Mouse (Mus musculus): ENCODE results near the gene Casq2. TPM values are rescaled to one million over a fixed set of nuclear protein-coding genes. Genes with fewer than 3 reads are reported as not detected.
"Not testable (repeated sequence)": the region's sequence is repeated elsewhere in the genome, so short reads cannot be mapped to it uniquely, and the experiment has no call there.

The Casq2 gene
- polyA plus RNA-seq, 1 experiment = 482 TPM

GRCm38 (mm10) chr3:102156737-102157136, 70.5 kb downstream of the Casq2 start:
- Histone ChIP-seq H3K36me3 (ENCODE audit: control insufficient read depth, insufficient read depth) (peaks cover 9% of the 10 kb centered on the region), H3K79me2 (ENCODE audit: control insufficient read depth, insufficient read depth) (no peaks in the 10 kb centered on the region), H3K4me3 (no peak overlapping the region), H3ac (ENCODE audit: control insufficient read depth, insufficient read length) (no peak overlapping the region), H3K4me2 (ENCODE audit: low read depth) (no peak overlapping the region), H3K27me3 (ENCODE audit: control insufficient read depth, insufficient read depth, insufficient read length) (no peaks in the 10 kb centered on the region)
- TF ChIP-seq REST (IDR thresholded peaks at IDR 0.05; ENCODE audit: insufficient read depth, insufficient read length) (no peak), E2F4 (IDR thresholded peaks at IDR 0.05; ENCODE audit: insufficient read depth) (no peak), CEBPB (IDR thresholded peaks at IDR 0.05; ENCODE audit: insufficient read depth, poor library complexity, severe bottlenecking) (no peak), POLR2A (IDR thresholded peaks at IDR 0.05; ENCODE audit: insufficient read length, low read depth) (no peak), SRF (IDR thresholded peaks at IDR 0.05; ENCODE audit: control insufficient read depth, insufficient read length, low read depth) (no peak), USF1 (IDR thresholded peaks at IDR 0.05; ENCODE audit: low read depth) (no peak)

DNA sequence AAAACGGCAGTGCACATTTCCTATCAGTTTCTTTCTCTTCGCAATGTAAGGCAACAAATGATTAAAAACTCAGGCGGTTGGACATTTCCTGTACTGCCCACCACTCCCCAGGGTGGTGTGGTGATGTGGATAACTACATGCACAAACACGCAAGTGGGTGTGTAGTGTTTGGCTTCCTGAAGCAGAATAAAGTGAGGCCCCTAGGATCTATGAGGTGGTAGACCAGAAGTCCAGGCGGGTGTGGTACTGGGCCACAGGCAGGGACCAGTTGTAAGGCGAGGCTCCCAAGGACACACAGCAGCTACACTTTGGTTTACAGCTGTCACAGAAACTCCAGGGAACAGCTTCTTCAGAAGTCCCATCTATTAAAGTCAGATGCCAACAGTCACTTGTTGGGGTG, 71.4 kb downstream of the Casq2 start:
- Histone ChIP-seq H3K79me2 (ENCODE audit: control insufficient read depth, insufficient read depth) (no peaks in the 10 kb centered on the region), H3ac (ENCODE audit: control insufficient read depth, insufficient read length) (no peak overlapping the region), H3K36me3 (ENCODE audit: control insufficient read depth, insufficient read depth) (peaks cover 9% of the 10 kb centered on the region), H3K27me3 (ENCODE audit: control insufficient read depth, insufficient read depth, insufficient read length) (no peaks in the 10 kb centered on the region), H3K4me3 (no peak overlapping the region), H3K4me2 (ENCODE audit: low read depth) (no peak overlapping the region)
- no peak for TF ChIP-seq POLR2A (IDR thresholded peaks at IDR 0.05; ENCODE audit: insufficient read length, low read depth)
- TF ChIP-seq USF1 (IDR thresholded peaks at IDR 0.05; ENCODE audit: low read depth) = no peak
- TF ChIP-seq MYOD1 (IDR thresholded peaks at IDR 0.05; ENCODE audit: control insufficient read depth in 1 of 3, insufficient read length in 2 of 3, low read depth in 2 of 3) = no peak
- no peak for TF ChIP-seq E2F4 (IDR thresholded peaks at IDR 0.05; ENCODE audit: insufficient read depth)
- no peak for TF ChIP-seq CEBPB (IDR thresholded peaks at IDR 0.05; ENCODE audit: insufficient read depth, poor library complexity, severe bottlenecking)
- TF ChIP-seq MYOG (IDR thresholded peaks at IDR 0.05; ENCODE audit: control insufficient read depth in 1 of 3, insufficient read depth in 1 of 3, insufficient read length in 2 of 3, low read depth in 2 of 3) = no peak
- TF ChIP-seq TCF3 (IDR thresholded peaks at IDR 0.05; ENCODE audit: insufficient read length, low read depth) = no peak
- TF ChIP-seq REST (IDR thresholded peaks at IDR 0.05; ENCODE audit: insufficient read depth, insufficient read length) = no peak
- no peak for TF ChIP-seq SRF (IDR thresholded peaks at IDR 0.05; ENCODE audit: control insufficient read depth, insufficient read length, low read depth)
- no peak for TF ChIP-seq TCF12 (IDR thresholded peaks at IDR 0.05; ENCODE audit: insufficient read depth, poor library complexity, severe bottlenecking)
- TF ChIP-seq POLR2AphosphoS2 (IDR thresholded peaks at IDR 0.05; ENCODE audit: insufficient read length, low read depth) = no peak
- TF ChIP-seq MAX (IDR thresholded peaks at IDR 0.05; ENCODE audit: low read depth) = no peak

- Histone ChIP-seq H3K4me3 (no peak overlapping the region), H3K27me3 (ENCODE audit: control insufficient read depth, insufficient read depth, insufficient read length) (no peaks in the 10 kb centered on the region), H3K36me3 (ENCODE audit: control insufficient read depth, insufficient read depth) (peaks cover 9% of the 10 kb centered on the region), H3K4me2 (ENCODE audit: low read depth) (no peak overlapping the region), H3ac (ENCODE audit: control insufficient read depth, insufficient read length) (no peak overlapping the region), H3K79me2 (ENCODE audit: control insufficient read depth, insufficient read depth) (no peaks in the 10 kb centered on the region)
- TF ChIP-seq MAX (IDR thresholded peaks at IDR 0.05; ENCODE audit: low read depth) (no peak), TCF3 (IDR thresholded peaks at IDR 0.05; ENCODE audit: insufficient read length, low read depth) (no peak), MYOD1 (IDR thresholded peaks at IDR 0.05; ENCODE audit: control insufficient read depth in 1 of 3, insufficient read length in 2 of 3, low read depth in 2 of 3) (no peak), POLR2A (IDR thresholded peaks at IDR 0.05; ENCODE audit: insufficient read length, low read depth) (no peak), POLR2AphosphoS2 (IDR thresholded peaks at IDR 0.05; ENCODE audit: insufficient read length, low read depth) (no peak), SRF (IDR thresholded peaks at IDR 0.05; ENCODE audit: control insufficient read depth, insufficient read length, low read depth) (no peak), CEBPB (IDR thresholded peaks at IDR 0.05; ENCODE audit: insufficient read depth, poor library complexity, severe bottlenecking) (no peak), MYOG (IDR thresholded peaks at IDR 0.05; ENCODE audit: control insufficient read depth in 1 of 3, insufficient read depth in 1 of 3, insufficient read length in 2 of 3, low read depth in 2 of 3) (no peak)
Measured at GRCm38 (mm10) chr3:102158759-102159422, 72.7 kb downstream of the Casq2 start.

GRCm38 (mm10) chr3:102159423-102160325, 73.5 kb downstream of the Casq2 start:
- no peak overlapping the region for H3K4me2 ChIP-seq (ENCODE audit: low read depth)
- H3K79me2 ChIP-seq (ENCODE audit: control insufficient read depth, insufficient read depth) = no peaks in the 10 kb centered on the region
- no peaks in the 10 kb centered on the region for H3K27me3 ChIP-seq (ENCODE audit: control insufficient read depth, insufficient read depth, insufficient read length)
- no peak overlapping the region for H3ac ChIP-seq (ENCODE audit: control insufficient read depth, insufficient read length)
- no peak overlapping the region for H3K4me3 ChIP-seq
- TF ChIP-seq E2F4 (IDR thresholded peaks at IDR 0.05; ENCODE audit: insufficient read depth) = no peak
- no peak for TF ChIP-seq USF1 (IDR thresholded peaks at IDR 0.05; ENCODE audit: low read depth)
- TF ChIP-seq REST (IDR thresholded peaks at IDR 0.05; ENCODE audit: insufficient read depth, insufficient read length) = no peak
- no peak for TF ChIP-seq TCF12 (IDR thresholded peaks at IDR 0.05; ENCODE audit: insufficient read depth, poor library complexity, severe bottlenecking)
- no peak for TF ChIP-seq CEBPB (IDR thresholded peaks at IDR 0.05; ENCODE audit: insufficient read depth, poor library complexity, severe bottlenecking)
- no peak for TF ChIP-seq POLR2AphosphoS2 (IDR thresholded peaks at IDR 0.05; ENCODE audit: insufficient read length, low read depth)
- peaks cover 9% of the 10 kb centered on the region for H3K36me3 ChIP-seq (ENCODE audit: control insufficient read depth, insufficient read depth)

DNA sequence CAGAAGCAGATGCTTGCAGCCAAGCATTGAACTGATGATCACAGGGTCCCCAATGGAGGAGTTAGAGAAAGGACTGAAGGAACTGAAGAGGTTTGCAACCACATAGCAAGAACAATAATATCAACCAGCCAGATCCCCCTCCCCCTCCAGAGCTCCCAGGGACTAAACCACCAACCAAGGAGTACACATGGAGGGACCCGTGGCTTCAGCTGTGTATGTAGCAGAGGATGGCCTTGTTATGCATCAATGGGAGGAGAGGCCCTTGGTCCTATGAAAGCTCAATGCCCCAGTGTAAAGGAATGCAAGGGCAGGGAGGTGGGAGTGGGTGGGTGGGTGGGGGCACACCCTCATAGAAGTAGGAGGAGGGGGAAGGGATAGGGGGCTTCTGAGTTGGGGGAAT, 77.6 kb downstream of the Casq2 start:
- not testable (repeated sequence) for H3ac ChIP-seq (ENCODE audit: control insufficient read depth, insufficient read length); H3K27me3 ChIP-seq (ENCODE audit: control insufficient read depth, insufficient read depth, insufficient read length); H3K79me2 ChIP-seq (ENCODE audit: control insufficient read depth, insufficient read depth); H3K4me3 ChIP-seq; H3K36me3 ChIP-seq (ENCODE audit: control insufficient read depth, insufficient read depth); H3K4me2 ChIP-seq (ENCODE audit: low read depth)

All from myocyte (in vitro differentiated cells).